Mouse (Mus musculus) NIH3T3 (cell line): ENCODE measurements around the gene Stox2.

Experiments used
- DNase-seq: peaks from one replicate; pipeline ENCODE4 v3.0.0-alpha.2; 2012; ENCODE audit warnings: low read depth

The Stox2 gene

GRCm38 (mm10) chr8:47409061-47409460 is 37.1 kb downstream of the Stox2 start:
- DNase-seq: no peak

GRCm38 (mm10) chr8:47404852-47405251 is 41.3 kb downstream of the Stox2 start:
- no peak for DNase-seq

GRCm38 (mm10) chr8:47392927-47393326 is 53.2 kb downstream of the Stox2 start:
- no peak for DNase-seq

DNA sequence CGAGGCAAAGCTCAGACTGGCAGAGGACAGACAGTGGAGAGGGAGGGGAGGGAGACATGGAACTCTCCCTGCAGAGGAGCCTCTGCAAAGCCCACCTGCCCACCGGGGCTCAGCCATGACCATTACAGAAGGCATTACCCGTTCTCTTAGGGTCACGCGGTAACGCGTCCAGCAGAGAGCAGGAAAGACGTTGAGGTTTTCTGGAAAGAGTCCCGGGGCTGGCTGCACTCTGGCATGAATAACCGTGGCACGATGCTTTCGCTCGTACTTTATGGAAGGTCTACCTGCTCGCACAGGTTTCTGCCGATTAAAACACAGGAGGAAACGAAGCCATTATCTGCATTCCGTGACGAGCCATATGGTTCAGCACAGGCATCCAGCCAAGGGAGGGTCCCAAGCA is 53.9 kb downstream of the Stox2 start:
- DNase-seq: no peak

GRCm38 (mm10) chr8:47391844-47392243 is 54.3 kb downstream of the Stox2 start:
- no peak for DNase-seq

DNA sequence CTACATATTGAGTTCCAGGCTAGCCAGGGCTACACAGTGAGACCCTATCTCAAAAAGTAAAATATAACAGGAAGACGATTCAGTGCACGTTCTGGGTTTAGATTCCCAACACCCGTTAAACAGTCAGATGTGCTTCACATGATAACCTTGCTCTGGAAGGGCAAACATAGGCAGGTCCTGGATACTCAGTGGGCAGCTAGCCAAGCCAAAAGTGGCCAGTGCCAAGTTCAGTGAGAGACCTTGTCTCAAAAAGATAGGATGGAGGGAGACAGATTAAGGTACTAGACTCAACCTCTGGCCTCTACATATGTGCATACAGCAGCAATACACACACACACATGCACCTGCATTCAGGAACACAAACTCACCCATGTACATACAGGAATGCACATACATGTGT is 56.7 kb downstream of the Stox2 start:
- DNase-seq: no peak

DNA sequence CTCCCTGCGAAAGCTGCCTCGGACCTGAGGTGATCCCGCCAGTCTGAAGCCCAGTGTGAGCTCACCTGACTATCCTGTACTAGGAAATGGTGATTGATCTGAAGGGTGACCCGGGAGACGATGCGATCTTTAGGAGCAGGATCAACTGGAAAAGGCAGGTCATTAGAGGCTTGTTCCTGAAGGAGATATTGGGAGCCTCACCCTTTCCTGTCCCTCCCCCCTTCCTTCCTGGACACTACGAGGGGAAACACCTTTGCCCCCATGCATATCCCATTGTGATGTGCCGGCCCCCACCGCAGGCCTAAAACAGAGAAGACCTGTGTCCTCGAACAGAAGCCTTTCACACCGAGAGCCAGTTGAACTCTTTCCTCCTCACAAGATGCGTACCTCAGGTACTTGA is 58.0 kb downstream of the Stox2 start:
- DNase-seq: no peak

DNA sequence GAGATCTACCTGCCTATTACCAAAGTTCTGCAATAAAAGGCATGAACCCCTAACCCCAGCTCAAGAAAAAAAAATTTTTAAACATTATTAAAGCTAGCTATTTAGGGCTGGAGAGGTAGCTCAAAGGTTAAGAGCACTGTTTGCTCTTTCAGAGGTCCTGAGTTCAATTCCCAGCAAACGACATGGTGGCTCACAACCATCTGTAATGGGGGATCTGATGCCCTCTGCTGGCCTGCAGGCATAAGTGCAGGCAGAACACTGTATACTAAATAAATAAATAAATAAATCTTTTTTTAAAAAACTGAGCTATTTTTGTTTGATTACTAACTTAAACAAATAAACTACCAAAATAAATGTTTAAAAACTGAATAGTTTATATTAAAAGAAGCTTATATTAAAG is 60.4 kb downstream of the Stox2 start:
- peak; percentile 4 for DNase-seq

DNA sequence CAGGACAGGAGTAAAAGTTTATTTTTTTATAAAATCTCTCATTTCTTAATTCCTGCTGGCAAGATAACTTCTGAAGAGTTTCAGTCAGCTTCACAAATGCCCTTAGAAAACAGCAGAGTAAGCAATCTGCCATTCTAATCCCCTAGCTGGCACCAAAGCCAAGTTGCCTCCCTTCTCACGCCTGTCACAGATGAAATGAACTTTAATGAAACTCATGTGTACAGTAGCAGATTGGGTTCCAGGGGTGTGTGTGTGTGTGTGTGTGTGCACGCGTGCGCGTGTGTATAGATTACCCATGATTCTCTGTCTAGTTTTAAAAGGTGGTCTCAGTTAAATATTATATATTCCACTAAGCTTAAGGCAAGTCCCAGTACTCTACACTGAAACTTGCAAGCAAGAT is 62.0 kb downstream of the Stox2 start:
- no peak for DNase-seq

DNA sequence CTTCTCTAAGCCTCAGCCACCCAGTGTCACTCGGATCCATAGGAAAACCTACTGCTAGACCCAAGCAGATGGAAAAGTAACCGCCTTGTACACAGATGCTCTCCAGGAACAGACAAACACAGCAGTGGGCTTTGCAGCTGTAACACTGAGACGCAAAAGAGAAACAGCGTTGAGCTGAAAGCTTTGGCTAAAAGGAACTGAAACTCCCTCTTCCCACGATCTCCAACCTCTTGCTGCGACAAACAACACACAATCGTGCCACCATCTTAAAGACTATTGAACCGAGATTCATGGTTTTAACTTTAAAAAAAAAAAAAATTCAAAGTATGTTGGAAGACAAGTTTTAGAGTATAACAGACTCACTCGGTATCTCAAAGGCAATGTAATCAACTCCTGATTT is 62.5 kb downstream of the Stox2 start:
- DNase-seq: no peak

- peak; percentile 21 for DNase-seq
These were observed 64.9 kb downstream of the Stox2 start for GRCm38 (mm10) chr8:47381216-47381615.

DNA sequence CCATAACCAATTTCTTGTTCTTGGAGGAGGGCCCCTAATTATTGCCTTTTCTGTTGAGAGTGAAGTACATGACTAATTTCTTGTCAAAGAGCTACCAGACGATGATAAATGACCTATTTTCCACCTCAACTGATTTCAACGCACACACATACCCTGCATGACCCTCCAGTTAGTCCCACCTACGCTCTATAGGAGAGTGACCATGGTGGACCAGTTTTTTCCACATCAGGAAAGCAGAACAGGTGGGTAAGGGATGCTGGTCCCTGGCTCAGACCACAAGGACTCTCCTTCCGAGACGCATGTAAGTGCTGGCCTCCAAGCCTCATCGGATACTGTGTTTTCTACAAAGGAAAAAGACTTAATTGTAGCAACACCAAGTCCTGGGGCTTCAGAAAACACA is 65.4 kb downstream of the Stox2 start:
- no peak for DNase-seq

GRCm38 (mm10) chr8:47380075-47380474 is 66.1 kb downstream of the Stox2 start:
- DNase-seq: no peak

DNA sequence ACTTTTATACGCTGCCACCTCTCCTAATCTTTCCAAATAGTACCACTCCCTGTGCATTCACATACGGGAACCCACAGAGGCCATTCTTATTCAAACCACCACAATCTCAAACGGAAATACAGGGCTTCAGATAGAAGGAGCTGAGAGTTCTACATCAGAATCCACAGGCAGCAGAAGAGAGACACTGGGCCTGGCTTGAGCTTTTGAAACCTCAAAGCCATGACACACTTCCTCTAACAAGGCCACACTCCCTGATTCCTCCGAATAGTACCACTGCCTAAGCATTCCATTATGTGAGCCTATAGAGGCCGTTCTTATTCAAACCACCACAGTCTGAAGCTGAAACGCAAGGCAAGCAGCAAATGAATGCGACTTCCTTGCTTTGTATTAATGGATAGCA is 69.5 kb downstream of the Stox2 start:
- DNase-seq: no peak

DNA sequence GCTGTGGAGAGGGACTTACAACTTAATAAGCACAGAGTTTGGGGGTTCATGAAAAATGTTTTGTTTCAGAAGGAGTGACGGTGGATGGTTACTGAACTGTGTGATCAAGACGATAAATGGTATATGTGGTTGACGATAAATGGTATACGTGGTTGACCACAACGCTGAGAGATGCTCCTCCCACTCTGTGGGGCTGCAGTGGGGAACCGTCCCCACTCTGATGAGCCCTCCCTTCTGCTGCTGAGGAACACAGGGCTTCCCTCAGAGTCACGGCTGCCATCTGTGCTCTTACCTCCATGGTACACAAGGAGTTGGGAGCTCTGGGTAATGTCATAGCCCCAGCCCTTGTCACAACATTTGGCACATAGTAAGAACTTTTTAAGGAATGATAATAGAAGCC is 72.4 kb downstream of the Stox2 start:
- no peak for DNase-seq

DNA sequence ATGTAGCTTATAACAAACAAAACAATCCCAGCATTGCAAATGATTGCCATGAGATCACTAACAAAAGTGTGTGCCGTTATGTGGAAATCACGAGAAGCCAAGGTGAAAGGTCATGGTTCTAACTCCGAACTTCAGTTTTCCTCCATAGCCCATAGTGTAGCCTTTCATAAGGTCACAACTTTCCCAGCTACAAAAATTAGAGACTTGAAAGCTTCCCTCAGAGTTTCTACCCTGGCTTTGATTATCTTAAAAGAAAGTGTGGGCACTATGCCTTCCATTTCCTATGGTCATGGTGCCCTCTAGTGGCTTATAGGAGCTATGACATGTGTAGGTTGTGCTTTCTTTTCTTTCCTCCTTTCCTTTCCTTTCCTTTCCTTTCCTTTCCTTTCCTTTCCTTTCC is 74.6 kb downstream of the Stox2 start:
- peak; percentile 74 for DNase-seq

GRCm38 (mm10) chr8:47371081-47371480 is 75.1 kb downstream of the Stox2 start:
- no peak for DNase-seq

- peak; percentile 82 for DNase-seq
These were observed 75.6 kb downstream of the Stox2 start for GRCm38 (mm10) chr8:47370421-47371080.

- DNase-seq: no peak
These were observed 76.2 kb downstream of the Stox2 start for GRCm38 (mm10) chr8:47369949-47370348.

DNA sequence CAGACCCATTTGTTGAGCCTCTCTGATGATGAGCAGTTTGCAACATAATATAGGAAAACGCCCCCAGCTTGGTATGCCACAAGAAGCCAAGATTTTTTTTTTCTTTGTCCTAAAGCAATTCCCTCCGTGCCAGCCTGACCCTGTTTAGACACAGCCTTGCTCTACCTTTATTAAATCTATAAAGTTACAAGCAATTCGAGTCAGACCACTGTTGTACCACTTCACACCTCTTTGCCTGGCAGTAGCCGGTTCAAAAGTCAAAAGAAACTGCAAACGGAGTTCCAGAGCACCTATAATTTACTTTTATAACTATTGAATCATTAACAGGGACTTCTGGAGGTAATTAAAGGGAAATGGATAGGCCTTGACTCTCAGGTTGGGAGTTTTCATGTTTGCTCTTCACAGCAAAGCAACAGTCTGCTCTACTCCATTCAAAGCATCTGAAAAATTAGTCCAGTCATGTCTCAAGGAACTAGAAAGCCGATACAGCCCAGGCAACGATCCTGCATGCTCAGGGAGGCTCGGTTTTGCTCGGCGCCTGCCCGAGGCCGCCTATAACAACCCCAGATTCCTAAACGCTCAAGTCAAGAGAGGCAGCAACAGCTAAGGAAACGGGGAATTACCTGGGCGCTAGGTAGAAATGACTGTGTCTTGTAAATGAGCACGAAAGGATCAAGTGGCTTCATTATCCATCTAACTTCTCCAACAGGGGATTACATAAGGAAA is 77.0 kb downstream of the Stox2 start:
- DNase-seq: no peak

- DNase-seq: no peak
These were observed 79.1 kb downstream of the Stox2 start for GRCm38 (mm10) chr8:47367029-47367428.

DNA sequence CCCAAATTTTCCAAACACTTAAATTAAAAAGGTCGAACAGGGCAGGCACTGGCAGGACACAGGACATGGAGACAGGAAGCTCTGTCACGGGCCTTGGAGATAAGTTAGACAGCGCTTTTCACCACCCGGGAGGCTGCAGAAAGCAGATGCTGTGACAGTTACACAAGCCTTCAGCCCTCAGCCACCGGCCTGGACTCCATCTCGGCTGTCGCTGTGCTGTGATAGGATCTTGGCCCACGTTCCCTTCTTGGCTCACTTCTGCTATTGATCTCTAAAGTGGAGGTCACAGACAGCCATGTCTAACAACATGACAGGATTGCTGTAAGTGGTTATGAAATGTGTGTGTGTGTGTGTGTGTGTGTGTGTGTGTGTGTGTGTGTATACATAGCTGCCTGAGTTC is 82.9 kb downstream of the Stox2 start:
- DNase-seq: no peak

DNA sequence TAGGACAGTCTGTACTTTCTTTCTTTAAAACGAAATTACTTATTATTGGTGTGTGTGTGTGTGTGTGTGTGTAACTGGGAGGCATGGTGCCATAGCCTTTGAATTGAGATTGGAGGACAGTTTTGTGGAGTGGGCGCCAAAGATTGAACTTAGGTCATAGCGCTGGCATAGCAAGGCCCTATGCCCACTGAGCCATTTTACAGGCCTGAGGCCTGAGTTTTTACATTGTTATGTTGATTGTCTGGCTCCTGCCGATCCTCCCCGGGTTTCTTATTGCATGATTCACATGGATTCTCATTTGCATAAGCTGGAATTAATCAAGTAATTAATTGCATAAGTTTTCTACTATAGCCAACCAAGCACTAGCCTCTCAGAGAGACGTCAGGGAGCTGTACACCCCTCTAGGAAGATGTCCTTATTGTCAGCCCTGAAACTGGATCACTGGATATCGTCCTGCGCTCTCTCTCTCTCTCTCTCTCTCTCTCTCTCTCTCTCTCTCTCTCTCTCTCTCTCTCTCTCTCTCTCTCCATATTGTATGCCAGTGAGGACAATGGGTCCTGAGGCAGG is 90.7 kb downstream of the Stox2 start:
- DNase-seq: no peak
